Mouse (Mus musculus): ENCODE measurements at regions not wholly inside any gene's neighbourhood (a gene's known extent, or its start where the extent isn't known, plus 50 kb on each side); places are given as distances from the start of the nearest gene placed in this dataset.

- TF ChIP-seq POLR2A (IDR thresholded peaks at IDR 0.05; ENCODE audit: low read depth, low read length) (no peak), CTCF (conservative IDR thresholded peaks at IDR 0.05; ENCODE audit: insufficient read depth, insufficient read length, low read depth, low read length) (no peak)
These were observed 190.1 kb downstream of the Nuf2 start for GRCm38 (mm10) chr1:169341131-169341530.

Measured in kidney, adult 2 months (tissue).